Mouse (Mus musculus): Measurements from ENCODE around the gene Pde3a.

GRCm38 (mm10) chr6:141372697-141373096, 123.6 kb downstream of the Pde3a start:
- TF ChIP-seq CTCF (IDR thresholded peaks at IDR 0.05; ENCODE audit: low read depth) (peak; percentile 62), EP300 (optimal IDR thresholded peaks at IDR 0.05) (no peak)

Data from stomach, postnatal 0 days (tissue).